Mouse (Mus musculus) urinary bladder, postnatal 4 days (tissue): Measurements from ENCODE around the gene Asap3.
A peak's percentile ranks its signal among the peaks of the same experiment; 100 is the strongest.

Experiments
- DNase-seq, 2 experiments: peaks; one replicate each; pipeline ENCODE4 v3.0.0; 2021 to 2022; ENCODE audit warnings: low spot score in 2 of 2

Gene Asap3

GRCm38 (mm10) chr4:136180408-136181330, 25.5 kb upstream of the Asap3 start:
- DNase-seq = peak; percentile 76 to 82

GRCm38 (mm10) chr4:136181367-136181766, 24.8 kb upstream of the Asap3 start:
- DNase-seq = no peak

GRCm38 (mm10) chr4:136185375-136185774, 20.8 kb upstream of the Asap3 start:
- DNase-seq = peak; percentile 65 to 77

GRCm38 (mm10) chr4:136186315-136186714, 19.9 kb upstream of the Asap3 start:
- no peak for DNase-seq

GRCm38 (mm10) chr4:136186739-136187472, 19.3 kb upstream of the Asap3 start:
- DNase-seq = no peak

- DNase-seq = no peak
Observed at GRCm38 (mm10) chr4:136188973-136189737, 17.0 kb upstream of the Asap3 start.

GRCm38 (mm10) chr4:136189912-136190311, 16.3 kb upstream of the Asap3 start:
- no peak for DNase-seq

- DNase-seq = no peak
Observed at GRCm38 (mm10) chr4:136193571-136193970, 12.6 kb upstream of the Asap3 start.

- no peak for DNase-seq
Observed at GRCm38 (mm10) chr4:136195029-136195428, 11.1 kb upstream of the Asap3 start.

GRCm38 (mm10) chr4:136195629-136196028, 10.5 kb upstream of the Asap3 start:
- DNase-seq = no peak

- no peak for DNase-seq
Observed at GRCm38 (mm10) chr4:136196201-136196600, 10.0 kb upstream of the Asap3 start.

- no peak for DNase-seq
Observed at GRCm38 (mm10) chr4:136198846-136199245, 7.3 kb upstream of the Asap3 start.

- no peak for DNase-seq
Observed at GRCm38 (mm10) chr4:136199562-136200292, 6.4 kb upstream of the Asap3 start.

- DNase-seq = peak; percentile 61 to 85
Observed at GRCm38 (mm10) chr4:136202509-136202908, 3.7 kb upstream of the Asap3 start.

GRCm38 (mm10) chr4:136204775-136205174, 1.4 kb upstream of the Asap3 start:
- DNase-seq = no peak

GRCm38 (mm10) chr4:136206943-136207342, 778 bp downstream of the Asap3 start:
- DNase-seq = no peak

GRCm38 (mm10) chr4:136210931-136211330, 4.8 kb downstream of the Asap3 start:
- DNase-seq = no peak

GRCm38 (mm10) chr4:136213629-136214028, 7.5 kb downstream of the Asap3 start:
- DNase-seq = peak in 1 of 2 experiments; percentile 61

- no peak for DNase-seq
Observed at GRCm38 (mm10) chr4:136214828-136215227, 8.7 kb downstream of the Asap3 start.

GRCm38 (mm10) chr4:136215576-136215975, 9.4 kb downstream of the Asap3 start:
- no peak for DNase-seq

- DNase-seq = no peak
Observed at GRCm38 (mm10) chr4:136217063-136217462, 10.9 kb downstream of the Asap3 start.
